Mouse (Mus musculus) cerebellum, adult 18-20 months (tissue): ENCODE measurements around the gene Utrn.

Experiments
- DNase-seq, 2 experiments: peaks; one replicate each; pipeline ENCODE4 v3.0.0; 2021

Utrn gene

GRCm38 (mm10) chr10:12832163-12832562, 37.0 kb downstream of the Utrn start:
- no peak for DNase-seq

- no peak for DNase-seq
Measured at GRCm38 (mm10) chr10:12827778-12828177, 41.4 kb downstream of the Utrn start.

GRCm38 (mm10) chr10:12827306-12827705, 41.9 kb downstream of the Utrn start:
- DNase-seq: no peak

- DNase-seq: peak; percentile 80 to 86
Measured at GRCm38 (mm10) chr10:12826760-12827281, 42.3 kb downstream of the Utrn start.

- no peak for DNase-seq
Measured at GRCm38 (mm10) chr10:12824386-12824785, 44.8 kb downstream of the Utrn start.

- no peak for DNase-seq
Measured at GRCm38 (mm10) chr10:12823437-12824219, 45.5 kb downstream of the Utrn start.

GRCm38 (mm10) chr10:12820978-12821735, 48.0 kb downstream of the Utrn start:
- DNase-seq: no peak

- DNase-seq: peak; percentile 64 to 72
Measured at GRCm38 (mm10) chr10:12817409-12817808, 51.8 kb downstream of the Utrn start.

GRCm38 (mm10) chr10:12816530-12816929, 52.6 kb downstream of the Utrn start:
- DNase-seq: no peak

- no peak for DNase-seq
Measured at GRCm38 (mm10) chr10:12814411-12814810, 54.8 kb downstream of the Utrn start.

GRCm38 (mm10) chr10:12813881-12814280, 55.3 kb downstream of the Utrn start:
- no peak for DNase-seq

GRCm38 (mm10) chr10:12813211-12813811, 55.9 kb downstream of the Utrn start:
- DNase-seq: no peak

GRCm38 (mm10) chr10:12812680-12813079, 56.5 kb downstream of the Utrn start:
- no peak for DNase-seq

- no peak for DNase-seq
Measured at GRCm38 (mm10) chr10:12810816-12811215, 58.3 kb downstream of the Utrn start.

- no peak for DNase-seq
Measured at GRCm38 (mm10) chr10:12809702-12810101, 59.5 kb downstream of the Utrn start.

- DNase-seq: no peak
Measured at GRCm38 (mm10) chr10:12808467-12808866, 60.7 kb downstream of the Utrn start.

GRCm38 (mm10) chr10:12807706-12808105, 61.5 kb downstream of the Utrn start:
- DNase-seq: no peak

GRCm38 (mm10) chr10:12805826-12806225, 63.3 kb downstream of the Utrn start:
- DNase-seq: no peak

- DNase-seq: no peak
Measured at GRCm38 (mm10) chr10:12803939-12804338, 65.2 kb downstream of the Utrn start.

GRCm38 (mm10) chr10:12799416-12799815, 69.7 kb downstream of the Utrn start:
- no peak for DNase-seq

- DNase-seq: no peak
Measured at GRCm38 (mm10) chr10:12798248-12798647, 70.9 kb downstream of the Utrn start.

GRCm38 (mm10) chr10:12796510-12796840, 72.7 kb downstream of the Utrn start:
- peak; percentile 76 to 82 for DNase-seq

- DNase-seq: peak in 1 of 2 experiments; percentile 24
Measured at GRCm38 (mm10) chr10:12795796-12796509, 73.2 kb downstream of the Utrn start.
